Mouse (Mus musculus): Measurements from ENCODE around the gene Kctd12. TPM values are rescaled to one million over a fixed set of nuclear protein-coding genes. Genes with fewer than 3 reads are reported as not detected.

Gene Kctd12
- polyA plus RNA-seq, 1 experiment from 2014 or later = 22.7 TPM

DNA sequence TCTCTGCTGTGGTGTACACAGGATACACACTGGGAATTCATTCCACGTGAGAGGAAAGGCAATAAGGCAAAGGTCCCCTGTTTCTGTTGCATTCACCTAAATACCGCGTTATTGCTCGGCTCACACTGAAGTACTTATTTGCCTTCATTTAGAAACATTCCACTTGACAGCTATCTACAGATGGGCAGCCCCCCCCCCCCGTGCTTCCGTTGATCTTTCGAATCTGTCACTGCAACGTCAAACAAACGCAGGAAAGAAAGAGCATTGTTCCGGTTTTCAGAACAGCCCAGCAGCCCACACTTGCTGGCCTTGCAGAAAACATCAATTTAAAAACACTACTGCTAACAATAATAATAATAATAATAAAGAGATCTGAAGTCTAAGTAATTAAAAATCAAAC lies 2.6 kb downstream of the Kctd12 start:
- Histone ChIP-seq H3K4me1 (ENCODE audit: control insufficient read depth, insufficient read depth, low read length) (peaks cover 14% of the 10 kb centered on the region; the same call in 1 of the 2 replicates), H3K4me3 (replicated peaks; ENCODE audit: low read depth, low read length) (peak overlapping the region; percentile 18), H3K4me2 (ENCODE audit: low read length) (peak overlapping the region; percentile 90), H3K36me3 (ENCODE audit: control insufficient read depth, insufficient read depth, low read length) (no peaks in the 10 kb centered on the region), H3K9me3 (ENCODE audit: control insufficient read depth, low read length) (no peaks in the 10 kb centered on the region), H3K9ac (replicated peaks; ENCODE audit: low read length) (no peak overlapping the region; the same call in 1 of the 2 replicates), H3K27ac (replicated peaks; ENCODE audit: low read depth, low read length) (no peak overlapping the region), H3K27me3 (ENCODE audit: control insufficient read depth, insufficient read depth, low read length) (no peaks in the 10 kb centered on the region)
- DNase-seq (peak; percentile 46), ATAC-seq (ENCODE audit: low FRiP score, low TSS enrichment) (no peak)
- WGBS = 18% methylated on average over 10 of the region's 10 CpGs

- DNase-seq (no peak), ATAC-seq (ENCODE audit: low FRiP score, low TSS enrichment) (no peak)
- no peak overlapping the region for H3K4me2 ChIP-seq (ENCODE audit: low read length)
- H3K9ac ChIP-seq (replicated peaks; ENCODE audit: low read length) = no peak overlapping the region
- no peaks in the 10 kb centered on the region for H3K9me3 ChIP-seq (ENCODE audit: control insufficient read depth, low read length)
- peaks cover 6% of the 10 kb centered on the region; the same call in 1 of the 2 replicates for H3K4me1 ChIP-seq (ENCODE audit: control insufficient read depth, insufficient read depth, low read length)
- H3K27ac ChIP-seq (replicated peaks; ENCODE audit: low read depth, low read length) = no peak overlapping the region
- no peak overlapping the region for H3K4me3 ChIP-seq (replicated peaks; ENCODE audit: low read depth, low read length)
- 95% methylated on average over 6 of the region's 6 CpGs for WGBS
- no peaks in the 10 kb centered on the region for H3K27me3 ChIP-seq (ENCODE audit: control insufficient read depth, insufficient read depth, low read length)
- no peaks in the 10 kb centered on the region for H3K36me3 ChIP-seq (ENCODE audit: control insufficient read depth, insufficient read depth, low read length)
These were observed 6.6 kb downstream of the Kctd12 start for GRCm38 (mm10) chr14:102975865-102976264.

- WGBS = 67% methylated on average over 5 of the region's 5 CpGs
- ATAC-seq (ENCODE audit: low FRiP score, low TSS enrichment) = no peak
- Histone ChIP-seq H3K4me2 (ENCODE audit: low read length) (no peak overlapping the region), H3K27ac (replicated peaks; ENCODE audit: low read depth, low read length) (no peak overlapping the region), H3K9me3 (ENCODE audit: control insufficient read depth, low read length) (no peaks in the 10 kb centered on the region), H3K27me3 (ENCODE audit: control insufficient read depth, insufficient read depth, low read length) (no peaks in the 10 kb centered on the region), H3K9ac (replicated peaks; ENCODE audit: low read length) (no peak overlapping the region), H3K36me3 (ENCODE audit: control insufficient read depth, insufficient read depth, low read length) (no peaks in the 10 kb centered on the region), H3K4me3 (replicated peaks; ENCODE audit: low read depth, low read length) (no peak overlapping the region), H3K4me1 (ENCODE audit: control insufficient read depth, insufficient read depth, low read length) (no peaks in the 10 kb centered on the region)
- no peak for DNase-seq
These were observed 13.6 kb downstream of the Kctd12 start for GRCm38 (mm10) chr14:102968824-102969223.

- Histone ChIP-seq H3K27ac (replicated peaks; ENCODE audit: low read depth, low read length) (no peak overlapping the region), H3K27me3 (ENCODE audit: control insufficient read depth, insufficient read depth, low read length) (no peaks in the 10 kb centered on the region), H3K4me1 (ENCODE audit: control insufficient read depth, insufficient read depth, low read length) (no peaks in the 10 kb centered on the region), H3K9ac (replicated peaks; ENCODE audit: low read length) (no peak overlapping the region), H3K4me3 (replicated peaks; ENCODE audit: low read depth, low read length) (no peak overlapping the region), H3K9me3 (ENCODE audit: control insufficient read depth, low read length) (no peaks in the 10 kb centered on the region), H3K4me2 (ENCODE audit: low read length) (no peak overlapping the region), H3K36me3 (ENCODE audit: control insufficient read depth, insufficient read depth, low read length) (no peaks in the 10 kb centered on the region)
- 64% methylated on average over 7 of the region's 7 CpGs for WGBS
- ATAC-seq (ENCODE audit: low FRiP score, low TSS enrichment) = no peak
- DNase-seq = no peak
These were observed 16.2 kb downstream of the Kctd12 start for GRCm38 (mm10) chr14:102966241-102966640.

GRCm38 (mm10) chr14:102965841-102966240 lies 16.6 kb downstream of the Kctd12 start:
- H3K27me3 ChIP-seq (ENCODE audit: control insufficient read depth, insufficient read depth, low read length) = no peaks in the 10 kb centered on the region
- no peak overlapping the region for H3K27ac ChIP-seq (replicated peaks; ENCODE audit: low read depth, low read length)
- H3K9me3 ChIP-seq (ENCODE audit: control insufficient read depth, low read length) = no peaks in the 10 kb centered on the region
- DNase-seq (no peak), ATAC-seq (ENCODE audit: low FRiP score, low TSS enrichment) (no peak)
- H3K36me3 ChIP-seq (ENCODE audit: control insufficient read depth, insufficient read depth, low read length) = no peaks in the 10 kb centered on the region
- H3K4me3 ChIP-seq (replicated peaks; ENCODE audit: low read depth, low read length) = no peak overlapping the region
- 78% methylated on average over 1 of the region's 1 CpGs for WGBS
- no peak overlapping the region for H3K4me2 ChIP-seq (ENCODE audit: low read length)
- no peaks in the 10 kb centered on the region for H3K4me1 ChIP-seq (ENCODE audit: control insufficient read depth, insufficient read depth, low read length)
- H3K9ac ChIP-seq (replicated peaks; ENCODE audit: low read length) = no peak overlapping the region

DNA sequence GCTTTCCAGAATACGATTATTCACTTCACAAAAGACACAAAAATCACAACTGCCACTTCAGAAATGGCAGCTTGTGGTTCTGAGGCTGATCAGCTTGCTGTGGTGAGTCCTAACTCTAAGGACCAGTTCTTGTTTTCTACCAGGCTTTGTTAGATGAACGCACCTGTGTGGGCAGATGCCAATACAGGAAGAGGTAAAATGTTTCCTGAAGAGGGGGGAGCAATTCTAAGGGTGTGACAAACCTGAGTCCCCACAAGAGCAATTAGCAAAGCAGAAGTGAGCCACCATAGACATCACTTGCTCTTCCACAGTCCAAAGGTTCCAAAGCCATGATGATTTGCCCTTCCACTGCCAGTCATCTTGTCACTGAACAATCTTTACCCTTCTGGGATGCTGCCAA lies 20.4 kb downstream of the Kctd12 start:
- DNase-seq (no peak), ATAC-seq (ENCODE audit: low FRiP score, low TSS enrichment) (no peak)
- no peaks in the 10 kb centered on the region for H3K36me3 ChIP-seq (ENCODE audit: control insufficient read depth, insufficient read depth, low read length)
- H3K9ac ChIP-seq (replicated peaks; ENCODE audit: low read length) = no peak overlapping the region
- no peaks in the 10 kb centered on the region for H3K9me3 ChIP-seq (ENCODE audit: control insufficient read depth, low read length)
- WGBS = 89% methylated on average over 2 of the region's 2 CpGs
- no peaks in the 10 kb centered on the region for H3K4me1 ChIP-seq (ENCODE audit: control insufficient read depth, insufficient read depth, low read length)
- H3K4me3 ChIP-seq (replicated peaks; ENCODE audit: low read depth, low read length) = no peak overlapping the region
- no peak overlapping the region for H3K27ac ChIP-seq (replicated peaks; ENCODE audit: low read depth, low read length)
- H3K4me2 ChIP-seq (ENCODE audit: low read length) = no peak overlapping the region
- H3K27me3 ChIP-seq (ENCODE audit: control insufficient read depth, insufficient read depth, low read length) = no peaks in the 10 kb centered on the region

GRCm38 (mm10) chr14:102953511-102953910 lies 28.9 kb downstream of the Kctd12 start:
- Histone ChIP-seq H3K9me3 (ENCODE audit: control insufficient read depth, low read length) (no peaks in the 10 kb centered on the region), H3K4me1 (ENCODE audit: control insufficient read depth, insufficient read depth, low read length) (no peaks in the 10 kb centered on the region), H3K36me3 (ENCODE audit: control insufficient read depth, insufficient read depth, low read length) (no peaks in the 10 kb centered on the region), H3K4me3 (replicated peaks; ENCODE audit: low read depth, low read length) (no peak overlapping the region), H3K9ac (replicated peaks; ENCODE audit: low read length) (no peak overlapping the region), H3K4me2 (ENCODE audit: low read length) (no peak overlapping the region), H3K27me3 (ENCODE audit: control insufficient read depth, insufficient read depth, low read length) (no peaks in the 10 kb centered on the region), H3K27ac (replicated peaks; ENCODE audit: low read depth, low read length) (no peak overlapping the region)
- 35% methylated on average over 8 of the region's 8 CpGs for WGBS
- ATAC-seq (ENCODE audit: low FRiP score, low TSS enrichment) (no peak), DNase-seq (no peak)

DNA sequence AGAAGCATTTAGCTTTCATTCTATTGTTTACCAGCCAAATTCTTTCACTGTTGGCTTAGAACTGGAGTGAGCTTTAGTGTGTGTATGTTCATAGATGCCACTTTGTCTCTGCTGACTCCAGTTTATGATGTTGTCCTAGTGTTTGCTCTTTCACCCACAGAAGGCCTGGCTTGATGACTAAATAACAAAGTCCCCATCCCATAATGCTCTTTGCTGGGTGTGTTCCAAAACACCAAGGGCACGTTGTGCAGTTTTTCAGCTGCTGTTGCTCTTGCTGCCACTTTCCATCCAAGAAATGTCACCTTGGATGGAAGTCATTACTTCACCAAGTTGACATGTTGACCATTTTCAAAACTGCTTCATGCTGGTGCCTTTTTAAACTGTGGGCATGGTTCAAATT lies 30.5 kb downstream of the Kctd12 start:
- no peak overlapping the region for H3K4me3 ChIP-seq (replicated peaks; ENCODE audit: low read depth, low read length)
- H3K4me2 ChIP-seq (ENCODE audit: low read length) = no peak overlapping the region
- no peaks in the 10 kb centered on the region for H3K27me3 ChIP-seq (ENCODE audit: control insufficient read depth, insufficient read depth, low read length)
- H3K27ac ChIP-seq (replicated peaks; ENCODE audit: low read depth, low read length) = no peak overlapping the region
- no peak for DNase-seq
- no peak overlapping the region for H3K9ac ChIP-seq (replicated peaks; ENCODE audit: low read length)
- 79% methylated on average over 1 of the region's 1 CpGs for WGBS
- H3K9me3 ChIP-seq (ENCODE audit: control insufficient read depth, low read length) = no peaks in the 10 kb centered on the region
- no peaks in the 10 kb centered on the region for H3K36me3 ChIP-seq (ENCODE audit: control insufficient read depth, insufficient read depth, low read length)
- no peak for ATAC-seq (ENCODE audit: low FRiP score, low TSS enrichment)
- H3K4me1 ChIP-seq (ENCODE audit: control insufficient read depth, insufficient read depth, low read length) = no peaks in the 10 kb centered on the region

- 63% methylated on average over 2 of the region's 2 CpGs for WGBS
- Histone ChIP-seq H3K4me1 (ENCODE audit: control insufficient read depth, insufficient read depth, low read length) (no peaks in the 10 kb centered on the region), H3K9me3 (ENCODE audit: control insufficient read depth, low read length) (no peaks in the 10 kb centered on the region), H3K4me2 (ENCODE audit: low read length) (no peak overlapping the region), H3K9ac (replicated peaks; ENCODE audit: low read length) (no peak overlapping the region), H3K27ac (replicated peaks; ENCODE audit: low read depth, low read length) (no peak overlapping the region), H3K4me3 (replicated peaks; ENCODE audit: low read depth, low read length) (no peak overlapping the region), H3K27me3 (ENCODE audit: control insufficient read depth, insufficient read depth, low read length) (no peaks in the 10 kb centered on the region), H3K36me3 (ENCODE audit: control insufficient read depth, insufficient read depth, low read length) (no peaks in the 10 kb centered on the region)
- peak; percentile 20 for DNase-seq
- ATAC-seq (ENCODE audit: low FRiP score, low TSS enrichment) = no peak
These were observed 34.6 kb downstream of the Kctd12 start for GRCm38 (mm10) chr14:102947796-102948195.
